Mouse (Mus musculus) kidney, embryonic 16.5 days (tissue): ENCODE measurements around the gene Wnk2. TPM values are rescaled to one million over a fixed set of nuclear protein-coding genes. Genes with fewer than 3 reads are reported as not detected.
"Not testable (repeated sequence)": the region's sequence is repeated elsewhere in the genome, so short reads cannot be mapped to it uniquely, and the experiment has no call there.

Experiments used
- ATAC-seq: fragments of 200-750 bp; cut with Nextera tagmentation; 2 replicates; pipeline ENCODE4 v1.8.0; 2017; ENCODE audit warnings: moderate TSS enrichment; ENCODE audit not compliant: low FRiP score, low TSS enrichment
- H3K27ac ChIP-seq: fragments of 300-500 bp; sonication (generic); 2 replicates; pipeline ENCODE4 v1.5.1; 2014; ENCODE audit warnings: low read length
- H3K27me3 ChIP-seq: fragments of 300-500 bp; sonication (generic); 2 replicates; pipeline ENCODE4 v1.6.1; 2014; ENCODE audit warnings: low read length, control low read depth, mixed read lengths; ENCODE audit not compliant: insufficient read depth
- H3K36me3 ChIP-seq: fragments of 300-500 bp; sonication (generic); 2 replicates; pipeline ENCODE4 v1.6.1; 2014; ENCODE audit warnings: low read length, control low read depth, mixed read lengths; ENCODE audit not compliant: insufficient read depth
- H3K4me1 ChIP-seq: fragments of 300-500 bp; sonication (generic); 2 replicates; pipeline ENCODE4 v1.6.1; 2014; ENCODE audit warnings: low read length, control low read depth, mixed read lengths; ENCODE audit not compliant: insufficient read depth
- H3K4me2 ChIP-seq: fragments of 300-500 bp; sonication (generic); replicated peaks from 2 replicates; pipeline ENCODE4 v1.6.1; 2014; ENCODE audit warnings: low read depth, low read length
- H3K4me3 ChIP-seq: fragments of 300-500 bp; sonication (generic); 2 replicates; pipeline ENCODE4 v1.5.1; 2014; ENCODE audit warnings: mild to moderate bottlenecking, low read length
- H3K9ac ChIP-seq: fragments of 300-500 bp; sonication (generic); replicated peaks from 2 replicates; pipeline ENCODE4 v1.6.1; 2014; ENCODE audit warnings: low read length
- H3K9me3 ChIP-seq: fragments of 300-500 bp; sonication (generic); 2 replicates; pipeline ENCODE4 v1.6.1; 2016; ENCODE audit warnings: low read length, control low read depth
- WGBS: fragments of 180-500 bp; shearing (Covaris S2); extraction: QIAGEN DNeasy Blood & Tissue Kit; methylation state at CpG from one replicate; pipeline ENCODE4 v1.1.7; 2014; 5-methylcytosine and 5-hydroxymethylcytosine counted together
- polyA plus RNA-seq: library from polyadenylated mRNA; unstranded; fragments of >200 nt; fragmentation: Nextera tagmentation; extraction: Ambion mirVana; gene quantifications from 2 replicates; pipeline ENCODE4 v1.2.1, GENCODE M21; 2015

Wnk2 gene
- polyA plus RNA-seq, 1 experiment from 2014 or later, result 1.0 TPM

DNA sequence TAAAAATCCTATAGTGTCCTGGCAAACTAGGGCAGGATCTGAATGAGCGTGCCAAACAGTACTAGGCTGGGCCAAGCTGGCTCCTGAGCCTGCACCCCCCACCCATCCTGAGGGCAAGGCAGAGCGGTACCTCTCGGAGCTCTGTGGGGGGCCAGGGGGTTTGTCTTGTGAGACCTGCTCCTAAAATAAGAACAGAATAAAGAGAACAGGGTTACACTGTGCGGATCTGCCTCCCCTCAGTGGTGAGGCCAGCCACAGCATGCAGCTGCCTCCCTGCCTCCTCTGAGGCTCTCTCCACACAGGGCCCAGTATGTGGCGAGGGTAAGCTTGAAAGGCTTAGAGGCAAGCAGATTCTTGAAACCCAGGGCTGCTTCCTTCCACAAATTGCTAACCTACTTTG, 76.0 kb downstream of the Wnk2 start:
- 81% methylated on average over 5 of the region's 5 CpGs for WGBS
- ATAC-seq, result no peak
- Histone ChIP-seq H3K4me2 (no peak overlapping the region), H3K27me3 (no peaks in the 10 kb centered on the region), H3K9me3 (no peaks in the 10 kb centered on the region), H3K36me3 (no peaks in the 10 kb centered on the region), H3K9ac (no peak overlapping the region), H3K4me3 (no peak overlapping the region), H3K4me1 (no peaks in the 10 kb centered on the region), H3K27ac (no peak overlapping the region)

DNA sequence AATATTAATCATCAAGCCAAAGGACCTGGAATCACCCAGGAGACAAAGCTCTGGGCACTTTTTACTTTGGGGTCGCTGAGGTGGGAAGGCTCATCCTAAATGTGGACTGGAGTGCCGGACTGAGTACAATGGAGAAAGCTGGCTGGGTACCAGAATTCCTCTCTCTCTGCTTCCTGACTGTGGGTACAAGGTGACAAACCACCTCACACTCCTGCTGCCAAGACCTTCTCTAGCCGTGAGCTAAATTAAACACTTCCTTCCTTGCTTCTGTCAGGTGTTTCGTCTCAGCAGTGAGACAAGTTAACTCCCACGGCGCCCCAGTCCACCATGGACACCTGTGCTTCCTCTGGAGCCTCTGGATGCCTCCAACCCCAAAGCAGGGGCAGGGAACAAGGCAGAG, 77.8 kb downstream of the Wnk2 start:
- 43% methylated on average over 6 of the region's 6 CpGs for WGBS
- ATAC-seq, result no peak
- no peaks in the 10 kb centered on the region for H3K9me3 ChIP-seq
- no peak overlapping the region for H3K4me3 ChIP-seq
- H3K27me3 ChIP-seq, result no peaks in the 10 kb centered on the region
- no peak overlapping the region for H3K4me2 ChIP-seq
- no peak overlapping the region for H3K9ac ChIP-seq
- no peak overlapping the region for H3K27ac ChIP-seq
- H3K4me1 ChIP-seq, result no peaks in the 10 kb centered on the region
- H3K36me3 ChIP-seq, result no peaks in the 10 kb centered on the region

DNA sequence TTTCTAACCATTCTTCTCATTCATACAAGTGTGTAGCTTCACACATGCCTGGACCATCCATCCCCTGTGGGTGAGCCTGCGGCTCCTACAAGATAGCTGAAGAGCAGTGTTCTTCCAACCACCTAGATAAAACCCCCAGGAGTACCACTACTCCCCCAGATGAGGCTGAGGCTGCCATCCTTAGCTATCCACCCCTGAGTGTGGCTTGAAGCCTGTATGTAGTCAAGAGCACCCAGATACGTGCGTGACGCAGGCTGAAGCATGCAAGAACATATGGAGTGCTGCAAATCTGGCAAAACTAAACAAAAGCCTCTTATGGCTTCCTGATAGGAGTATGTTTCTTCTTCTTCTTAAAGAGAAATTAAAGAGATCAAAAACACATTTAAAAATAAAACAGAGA, 78.4 kb downstream of the Wnk2 start:
- Histone ChIP-seq H3K4me1 (no peaks in the 10 kb centered on the region), H3K36me3 (no peaks in the 10 kb centered on the region), H3K27ac (no peak overlapping the region), H3K4me3 (no peak overlapping the region), H3K4me2 (no peak overlapping the region), H3K9ac (no peak overlapping the region), H3K27me3 (no peaks in the 10 kb centered on the region), H3K9me3 (no peaks in the 10 kb centered on the region)
- ATAC-seq, result no peak
- WGBS, result 90% methylated on average over 4 of the region's 4 CpGs

DNA sequence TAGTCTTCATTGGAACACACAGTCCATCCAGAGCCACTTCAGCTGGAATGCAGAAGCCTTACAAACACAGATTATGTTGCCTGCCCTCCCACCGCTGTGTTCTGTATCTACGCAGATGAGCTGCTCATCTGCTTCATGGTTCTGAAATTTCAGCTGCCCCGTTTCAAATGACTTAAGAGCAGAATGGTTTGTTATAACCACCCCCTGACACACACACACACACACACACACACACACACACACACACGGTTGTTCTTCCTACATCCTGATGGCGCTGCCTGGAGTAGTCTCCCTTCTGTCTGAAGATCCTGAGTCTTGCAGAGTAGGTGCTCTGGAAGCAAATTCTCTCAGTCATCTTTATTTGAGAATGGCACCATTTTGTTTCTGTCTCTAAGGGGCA, 83.6 kb downstream of the Wnk2 start:
- no peaks in the 10 kb centered on the region for H3K27me3 ChIP-seq
- 63% methylated on average over 5 of the region's 5 CpGs for WGBS

DNA sequence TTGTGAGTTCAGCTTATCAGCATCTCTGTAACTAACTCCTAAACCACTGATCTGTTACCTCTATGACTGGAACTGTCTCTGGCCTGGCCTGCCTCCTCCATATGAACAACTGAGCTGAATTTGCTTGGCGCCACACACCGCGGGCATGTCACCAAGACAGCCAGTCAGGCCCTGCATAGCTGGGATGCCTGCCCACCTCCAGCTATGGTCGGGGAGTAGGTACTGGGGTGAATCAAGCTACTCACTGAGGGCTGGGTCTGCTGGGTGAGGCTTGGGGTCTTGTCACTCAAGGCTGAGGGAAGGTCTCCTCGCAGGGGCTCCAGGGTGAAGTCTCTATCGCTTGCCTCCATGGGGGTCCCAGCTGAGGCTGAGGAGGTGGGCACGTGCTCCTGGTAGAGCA, 87.4 kb downstream of the Wnk2 start:
- Histone ChIP-seq H3K36me3 (no peaks in the 10 kb centered on the region), H3K27ac (no peak overlapping the region), H3K27me3 (no peaks in the 10 kb centered on the region), H3K4me2 (no peak overlapping the region), H3K9me3 (no peaks in the 10 kb centered on the region), H3K9ac (no peak overlapping the region), H3K4me1 (no peaks in the 10 kb centered on the region), H3K4me3 (no peak overlapping the region)
- no peak for ATAC-seq
- WGBS, result 95% methylated on average over 7 of the region's 7 CpGs

More for the DNA sequence above, 83.6 kb downstream of the Wnk2 start:
- Histone ChIP-seq H3K36me3 (no peaks in the 10 kb centered on the region), H3K4me2 (no peak overlapping the region), H3K9ac (no peak overlapping the region), H3K4me3 (no peak overlapping the region), H3K4me1 (no peaks in the 10 kb centered on the region), H3K9me3 (no peaks in the 10 kb centered on the region), H3K27ac (no peak overlapping the region)
- ATAC-seq, result no peak

DNA sequence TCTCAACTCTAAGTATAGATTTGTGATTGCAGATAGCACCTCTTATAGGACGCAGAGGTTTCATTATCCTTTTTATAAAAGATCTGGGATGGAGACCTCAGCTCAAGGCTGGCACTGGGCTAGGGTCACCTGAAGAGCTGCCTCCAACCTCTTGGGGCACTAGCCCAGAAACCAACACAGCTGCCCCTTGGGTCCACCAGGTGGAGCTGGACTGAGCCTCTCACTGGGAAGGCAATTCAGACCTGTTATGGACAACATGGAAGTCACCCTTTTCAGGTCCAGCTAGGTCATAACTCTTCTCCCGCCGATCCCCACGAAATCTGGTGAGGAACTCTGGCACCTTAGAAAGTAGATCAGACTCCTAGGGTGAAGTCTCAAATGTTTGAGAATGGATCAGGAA, 89.3 kb downstream of the Wnk2 start:
- Histone ChIP-seq H3K4me1 (no peaks in the 10 kb centered on the region), H3K9ac (no peak overlapping the region), H3K4me2 (no peak overlapping the region), H3K27ac (no peak overlapping the region), H3K36me3 (no peaks in the 10 kb centered on the region), H3K9me3 (no peaks in the 10 kb centered on the region), H3K27me3 (no peaks in the 10 kb centered on the region), H3K4me3 (no peak overlapping the region)
- ATAC-seq, result no peak
- WGBS, result 93% methylated on average over 4 of the region's 4 CpGs

DNA sequence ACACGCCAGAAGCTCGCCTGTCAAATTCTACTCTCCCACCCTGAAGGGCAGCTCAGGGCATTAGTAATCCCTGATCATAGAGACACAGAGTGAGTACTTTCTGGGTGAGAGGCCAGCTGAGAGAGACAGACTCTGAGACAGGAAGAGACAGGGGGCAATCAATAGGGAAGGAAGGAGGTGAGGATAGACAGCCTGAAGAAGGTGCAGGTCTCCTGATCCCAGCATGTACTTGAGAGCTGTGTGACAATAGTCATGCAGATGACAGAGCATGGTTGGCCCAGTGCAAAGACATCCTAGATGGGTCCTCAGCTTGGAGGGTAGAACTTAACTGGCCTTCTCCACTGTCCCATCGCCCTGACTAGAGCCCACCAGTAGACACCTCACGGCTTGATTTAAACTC, 91.5 kb downstream of the Wnk2 start:
- H3K4me2 ChIP-seq, result no peak overlapping the region
- H3K27me3 ChIP-seq, result no peaks in the 10 kb centered on the region
- no peaks in the 10 kb centered on the region for H3K4me1 ChIP-seq
- H3K9ac ChIP-seq, result no peak overlapping the region
- no peaks in the 10 kb centered on the region for H3K9me3 ChIP-seq
- no peak overlapping the region for H3K27ac ChIP-seq
- no peak for ATAC-seq
- 92% methylated on average over 4 of the region's 4 CpGs for WGBS
- no peaks in the 10 kb centered on the region for H3K36me3 ChIP-seq
- no peak overlapping the region for H3K4me3 ChIP-seq

DNA sequence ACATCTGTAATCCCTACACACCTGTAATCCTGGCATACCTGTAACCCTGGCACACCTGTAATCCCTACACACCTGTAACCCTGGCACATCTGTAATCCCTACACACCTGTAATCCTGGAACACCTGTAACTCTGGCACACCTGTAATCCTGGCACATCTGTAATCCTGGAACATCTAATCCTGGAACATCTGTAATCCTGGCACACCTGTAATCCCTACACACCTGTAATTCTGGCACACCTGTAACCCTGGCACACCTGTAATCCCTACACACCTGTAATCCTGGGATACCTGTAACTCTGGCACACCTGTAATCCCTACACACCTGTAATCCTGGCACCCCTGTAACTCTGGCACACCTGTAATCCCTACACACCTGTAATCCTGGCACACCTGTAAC, 93.1 kb downstream of the Wnk2 start:
- not testable (repeated sequence) for H3K27ac ChIP-seq, H3K9me3 ChIP-seq, H3K4me1 ChIP-seq, ATAC-seq, H3K36me3 ChIP-seq, H3K27me3 ChIP-seq, H3K4me3 ChIP-seq, H3K9ac ChIP-seq, H3K4me2 ChIP-seq

DNA sequence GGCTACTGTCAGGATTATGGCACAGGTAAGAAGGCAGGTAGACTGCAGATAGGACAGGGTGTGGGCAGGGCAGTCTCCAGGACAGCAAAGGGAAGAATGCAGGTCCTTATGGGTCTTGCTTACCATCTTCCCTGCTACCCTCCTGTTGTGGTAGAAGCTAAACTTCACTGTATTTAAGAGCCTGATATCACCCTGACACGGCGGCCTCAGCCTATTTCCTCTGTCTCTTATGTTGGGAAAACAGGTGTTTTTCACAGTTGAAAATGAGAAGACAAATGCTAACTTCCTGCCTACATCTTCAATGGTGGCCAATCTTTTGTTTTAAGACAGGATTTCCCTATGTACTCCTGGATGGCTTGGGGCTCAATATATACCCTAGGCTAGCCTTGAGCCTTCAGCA, 94.5 kb downstream of the Wnk2 start:
- WGBS, result 70% methylated on average over 2 of the region's 2 CpGs

DNA sequence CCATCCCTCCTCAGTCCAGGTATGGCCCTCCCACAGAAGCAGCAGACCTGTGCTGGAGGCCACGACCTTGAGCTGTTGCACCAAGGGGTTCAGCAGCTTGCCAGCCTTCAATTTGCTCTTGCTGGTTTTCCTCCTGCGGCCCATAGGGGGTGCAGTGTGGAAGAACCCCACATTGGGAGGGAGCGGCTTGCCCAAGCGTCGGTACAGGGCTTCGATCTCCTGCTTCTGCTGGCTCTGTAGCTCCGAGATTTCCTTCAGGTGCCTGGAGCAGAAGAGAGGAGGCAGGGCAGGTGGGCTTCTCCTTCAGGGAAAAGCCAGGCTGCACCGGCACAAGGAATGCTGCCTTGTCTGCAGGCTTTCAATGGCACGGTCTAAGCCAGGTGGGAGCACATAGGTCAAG, 95.3 kb downstream of the Wnk2 start:
- H3K4me2 ChIP-seq, result no peak overlapping the region
- H3K27ac ChIP-seq, result no peak overlapping the region
- 43% methylated on average over 9 of the region's 9 CpGs for WGBS
- H3K9me3 ChIP-seq, result no peaks in the 10 kb centered on the region
- ATAC-seq, result no peak
- no peaks in the 10 kb centered on the region for H3K27me3 ChIP-seq
- H3K4me3 ChIP-seq, result no peak overlapping the region
- H3K36me3 ChIP-seq, result no peaks in the 10 kb centered on the region
- no peak overlapping the region for H3K9ac ChIP-seq
- no peaks in the 10 kb centered on the region for H3K4me1 ChIP-seq

More for the DNA sequence above, 94.5 kb downstream of the Wnk2 start:
- Histone ChIP-seq H3K9ac (no peak overlapping the region), H3K4me3 (no peak overlapping the region), H3K9me3 (no peaks in the 10 kb centered on the region), H3K4me1 (no peaks in the 10 kb centered on the region), H3K27ac (no peak overlapping the region), H3K36me3 (no peaks in the 10 kb centered on the region), H3K4me2 (no peak overlapping the region), H3K27me3 (no peaks in the 10 kb centered on the region)
- ATAC-seq, result no peak

DNA sequence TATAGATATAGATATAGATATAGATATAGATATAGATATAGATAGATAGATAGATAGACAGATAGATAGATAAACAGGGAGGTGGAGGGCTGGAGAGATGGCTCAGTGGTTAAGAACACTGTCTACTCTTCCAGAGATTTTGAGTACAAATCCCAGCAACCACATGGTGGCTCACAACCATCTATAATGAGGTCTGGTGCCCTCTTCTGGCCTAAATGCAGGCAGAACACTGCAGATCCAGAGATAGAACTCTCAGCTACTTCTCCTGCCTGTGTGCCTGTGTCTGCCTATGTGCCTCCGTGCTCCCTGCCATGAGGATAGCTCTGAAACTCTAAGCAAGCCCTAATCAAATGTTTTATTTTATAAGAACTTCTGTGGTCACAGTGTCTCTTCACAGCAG, 100.4 kb downstream of the Wnk2 start:
- H3K27me3 ChIP-seq, result no peaks in the 10 kb centered on the region
- no peaks in the 10 kb centered on the region for H3K9me3 ChIP-seq
- H3K9ac ChIP-seq, result no peak overlapping the region
- no peak overlapping the region for H3K27ac ChIP-seq
- ATAC-seq, result no peak
- H3K4me2 ChIP-seq, result no peak overlapping the region
- 86% methylated on average over 1 of the region's 1 CpGs for WGBS
- no peaks in the 10 kb centered on the region for H3K4me1 ChIP-seq
- H3K36me3 ChIP-seq, result no peaks in the 10 kb centered on the region
- no peak overlapping the region for H3K4me3 ChIP-seq
